Mouse (Mus musculus) heart, embryonic 16.5 days (tissue): ENCODE measurements at regions not wholly inside any gene's neighbourhood (a gene's known extent, or its start where the extent isn't known, plus 50 kb on each side); places are given as distances from the start of the nearest gene placed in this dataset.
"Not testable (repeated sequence)": the region's sequence is repeated elsewhere in the genome, so short reads cannot be mapped to it uniquely, and the experiment has no call there.

Experiments
- ATAC-seq: fragments of 200-750 bp; cut with Nextera tagmentation; replicated peaks from 2 replicates; pipeline ENCODE4 v1.8.0; 2017; ENCODE audit warnings: moderate number of reproducible peaks; ENCODE audit not compliant: insufficient read depth, low FRiP score; ENCODE audit errors: extremely low read depth
- H3K27ac ChIP-seq: fragments of 300-500 bp; sonication (generic); 2 replicates; pipeline ENCODE4 v1.5.1; 2014; ENCODE audit warnings: mild to moderate bottlenecking, low read length, control low read depth, moderate library complexity
- H3K27me3 ChIP-seq: fragments of 300-500 bp; sonication (generic); 2 replicates; pipeline ENCODE4 v1.6.1; 2014; ENCODE audit warnings: low read length, mixed read lengths; ENCODE audit not compliant: control insufficient read depth, insufficient read depth
- H3K36me3 ChIP-seq: fragments of 300-500 bp; sonication (generic); 2 replicates; pipeline ENCODE4 v1.6.1; 2014; ENCODE audit not compliant: control insufficient read depth, insufficient read depth
- H3K4me1 ChIP-seq: fragments of 300-500 bp; sonication (generic); 2 replicates; pipeline ENCODE4 v1.6.1; 2014; ENCODE audit warnings: low read length, mixed read lengths; ENCODE audit not compliant: control insufficient read depth, insufficient read depth
- H3K4me2 ChIP-seq: fragments of 300-500 bp; sonication (generic); 2 replicates; pipeline ENCODE4 v1.6.1; 2014; ENCODE audit warnings: low read depth, mild to moderate bottlenecking, control low read depth, low read length
- H3K4me3 ChIP-seq: fragments of 300-500 bp; sonication (generic); 2 replicates; pipeline ENCODE4 v1.5.1; 2014; ENCODE audit warnings: mild to moderate bottlenecking, control low read depth, low read length
- H3K9ac ChIP-seq: fragments of 300-500 bp; sonication (generic); 2 replicates; pipeline ENCODE4 v1.6.1; 2014; ENCODE audit warnings: low read length, control low read depth
- H3K9me3 ChIP-seq: fragments of 300-500 bp; sonication (generic); replicated peaks from 2 replicates; pipeline ENCODE4 v1.6.1; 2016; ENCODE audit warnings: low read length; ENCODE audit not compliant: control insufficient read depth
- WGBS: fragments of 180-500 bp; shearing (Covaris S2); extraction: QIAGEN DNeasy Blood & Tissue Kit; methylation state at CpG from one replicate; pipeline ENCODE4 v1.1.7; 2014; 5-methylcytosine and 5-hydroxymethylcytosine counted together

- Histone ChIP-seq H3K36me3 (no peaks in the 10 kb centered on the region), H3K9me3 (no peaks in the 10 kb centered on the region), H3K4me1 (no peaks in the 10 kb centered on the region), H3K4me2 (no peak overlapping the region), H3K27me3 (no peaks in the 10 kb centered on the region), H3K4me3 (no peak overlapping the region), H3K27ac (no peak overlapping the region), H3K9ac (no peak overlapping the region)
- ATAC-seq, result no peak
- WGBS, result 78% methylated on average over 7 of the region's 7 CpGs
These were observed 51.7 kb upstream of the Fam174b start for GRCm38 (mm10) chr7:73688451-73688850.

GRCm38 (mm10) chr7:73686245-73686644, 53.9 kb upstream of the Fam174b start:
- H3K9ac ChIP-seq, ATAC-seq, H3K27me3 ChIP-seq, H3K27ac ChIP-seq, H3K36me3 ChIP-seq, H3K4me1 ChIP-seq, H3K4me2 ChIP-seq, H3K9me3 ChIP-seq, H3K4me3 ChIP-seq: not testable (repeated sequence)
- WGBS, result 90% methylated on average over 14 of the region's 17 CpGs

- Histone ChIP-seq H3K9ac (no peak overlapping the region), H3K4me3 (no peak overlapping the region), H3K27me3 (no peaks in the 10 kb centered on the region), H3K27ac (no peak overlapping the region), H3K4me2 (no peak overlapping the region), H3K9me3 (no peaks in the 10 kb centered on the region), H3K36me3 (no peaks in the 10 kb centered on the region), H3K4me1 (no peaks in the 10 kb centered on the region)
- WGBS, result 62% methylated on average over 5 of the region's 5 CpGs
- no peak for ATAC-seq
These were observed 57.3 kb upstream of the Fam174b start for GRCm38 (mm10) chr7:73682756-73683155.

- 51% methylated on average over 4 of the region's 4 CpGs for WGBS
These were observed 69.5 kb upstream of the Fam174b start for GRCm38 (mm10) chr7:73670598-73670997.

GRCm38 (mm10) chr7:73668791-73669190, 71.3 kb upstream of the Fam174b start:
- Histone ChIP-seq H3K27me3 (no peaks in the 10 kb centered on the region), H3K4me1 (no peaks in the 10 kb centered on the region), H3K9me3 (no peaks in the 10 kb centered on the region), H3K4me2 (no peak overlapping the region), H3K27ac (no peak overlapping the region), H3K9ac (no peak overlapping the region), H3K4me3 (no peak overlapping the region), H3K36me3 (no peaks in the 10 kb centered on the region)
- no peak for ATAC-seq
- 53% methylated on average over 2 of the region's 2 CpGs for WGBS

More at GRCm38 (mm10) chr7:73670598-73670997, 69.5 kb upstream of the Fam174b start:
- Histone ChIP-seq H3K9ac (no peak overlapping the region), H3K36me3 (no peaks in the 10 kb centered on the region), H3K27me3 (no peaks in the 10 kb centered on the region), H3K4me2 (no peak overlapping the region), H3K9me3 (no peaks in the 10 kb centered on the region), H3K4me3 (no peak overlapping the region), H3K27ac (no peak overlapping the region), H3K4me1 (no peaks in the 10 kb centered on the region)
- no peak for ATAC-seq

- 63% methylated on average over 14 of the region's 14 CpGs for WGBS
- Histone ChIP-seq H3K9me3 (no peaks in the 10 kb centered on the region), H3K4me1 (no peaks in the 10 kb centered on the region), H3K4me2 (no peak overlapping the region), H3K36me3 (no peaks in the 10 kb centered on the region), H3K27me3 (no peaks in the 10 kb centered on the region), H3K9ac (no peak overlapping the region), H3K27ac (no peak overlapping the region), H3K4me3 (no peak overlapping the region)
- ATAC-seq, result peak; percentile 79
These were observed 73.0 kb upstream of the Fam174b start for GRCm38 (mm10) chr7:73666921-73667675.

GRCm38 (mm10) chr7:73664962-73665361, 75.1 kb upstream of the Fam174b start:
- Histone ChIP-seq H3K4me3 (no peak overlapping the region), H3K27me3 (no peaks in the 10 kb centered on the region), H3K36me3 (no peaks in the 10 kb centered on the region), H3K27ac (no peak overlapping the region), H3K9me3 (no peaks in the 10 kb centered on the region), H3K4me1 (no peaks in the 10 kb centered on the region), H3K9ac (no peak overlapping the region), H3K4me2 (no peak overlapping the region)
- WGBS, result 71% methylated on average over 6 of the region's 6 CpGs
- ATAC-seq, result no peak

DNA sequence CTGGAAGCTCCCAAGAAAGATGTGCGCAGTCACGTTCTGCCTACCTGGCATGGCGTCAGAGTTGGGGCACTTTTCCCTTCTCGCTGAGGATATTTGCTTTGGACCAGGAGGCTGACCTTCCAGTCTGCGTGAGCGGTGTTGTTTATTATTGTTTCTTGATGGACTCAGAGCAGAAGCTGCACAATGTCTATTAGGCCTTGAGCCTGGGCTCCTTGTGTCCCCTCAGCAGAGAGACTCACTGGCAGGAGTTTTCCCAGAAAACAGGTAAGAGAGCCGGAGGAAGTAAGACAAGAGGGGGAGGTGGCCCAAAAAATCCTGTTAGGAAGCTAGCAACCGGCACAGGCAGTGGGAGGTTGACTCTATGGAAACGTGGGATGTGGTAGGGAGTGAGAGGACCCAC, 77.6 kb upstream of the Fam174b start:
- H3K4me3 ChIP-seq, result no peak overlapping the region
- H3K4me1 ChIP-seq, result peaks cover under 1% of the 10 kb centered on the region; the same call in 1 of the 2 replicates
- H3K27ac ChIP-seq, result no peak overlapping the region
- no peak overlapping the region for H3K9ac ChIP-seq
- ATAC-seq, result no peak
- no peaks in the 10 kb centered on the region for H3K36me3 ChIP-seq
- no peak overlapping the region for H3K4me2 ChIP-seq
- no peaks in the 10 kb centered on the region for H3K27me3 ChIP-seq
- WGBS, result 72% methylated on average over 9 of the region's 9 CpGs
- no peaks in the 10 kb centered on the region for H3K9me3 ChIP-seq

DNA sequence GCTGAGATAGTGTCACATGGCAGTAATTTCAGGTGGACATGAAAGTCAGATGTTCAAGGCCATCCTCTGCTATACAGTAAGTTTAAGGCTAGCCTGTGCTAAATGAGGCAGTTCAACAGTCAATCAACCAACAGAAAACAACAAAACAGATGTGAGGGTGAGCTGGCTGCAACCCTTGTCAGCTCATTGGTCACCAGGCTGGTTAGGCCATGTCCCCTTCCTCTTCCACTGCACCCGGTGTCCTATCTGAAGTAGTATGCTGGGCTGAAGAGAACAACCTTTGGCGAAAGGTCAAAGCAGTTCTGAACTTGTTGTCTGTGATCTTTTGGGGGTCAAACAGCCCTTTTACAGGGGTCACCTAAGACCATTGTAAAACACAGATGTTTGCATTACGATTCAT, 78.2 kb upstream of the Fam174b start:
- H3K36me3 ChIP-seq, result no peaks in the 10 kb centered on the region
- H3K4me3 ChIP-seq, result no peak overlapping the region
- H3K9me3 ChIP-seq, result no peaks in the 10 kb centered on the region
- no peak overlapping the region for H3K9ac ChIP-seq
- H3K27me3 ChIP-seq, result no peaks in the 10 kb centered on the region
- 85% methylated on average over 3 of the region's 3 CpGs for WGBS
- ATAC-seq, result no peak
- H3K4me1 ChIP-seq, result peaks cover 3% of the 10 kb centered on the region; the same call in 1 of the 2 replicates
- H3K27ac ChIP-seq, result no peak overlapping the region
- no peak overlapping the region for H3K4me2 ChIP-seq
